Mouse (Mus musculus): ENCODE measurements around the gene Rnf11.

The Rnf11 gene

DNA sequence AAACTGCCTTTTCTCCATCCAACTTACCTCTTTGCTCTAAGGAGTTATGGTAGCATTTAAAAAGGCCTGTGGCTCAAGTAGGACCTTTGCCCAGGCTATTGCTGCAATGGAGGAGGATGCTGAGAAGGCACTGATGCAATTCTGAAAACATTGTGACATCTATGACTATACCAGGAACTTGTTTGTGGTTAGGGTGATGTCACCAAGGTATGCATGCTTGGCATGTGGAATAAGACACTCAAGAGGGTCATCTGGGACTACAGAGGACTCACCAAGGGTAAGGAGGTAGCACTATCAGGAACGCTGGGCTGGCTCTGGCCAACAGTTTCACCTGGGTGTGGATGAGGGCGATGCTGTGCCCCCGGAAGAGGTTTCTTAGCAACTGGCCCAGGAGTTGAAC lies at the start of gene Rnf11:
Rnf11 (minus strand) TSS at position 108 of the 400 bp plus-strand sequence.
- no peak for DNase-seq (ENCODE audit: low read depth in 2 of 2, low spot score in 2 of 2)

DNA sequence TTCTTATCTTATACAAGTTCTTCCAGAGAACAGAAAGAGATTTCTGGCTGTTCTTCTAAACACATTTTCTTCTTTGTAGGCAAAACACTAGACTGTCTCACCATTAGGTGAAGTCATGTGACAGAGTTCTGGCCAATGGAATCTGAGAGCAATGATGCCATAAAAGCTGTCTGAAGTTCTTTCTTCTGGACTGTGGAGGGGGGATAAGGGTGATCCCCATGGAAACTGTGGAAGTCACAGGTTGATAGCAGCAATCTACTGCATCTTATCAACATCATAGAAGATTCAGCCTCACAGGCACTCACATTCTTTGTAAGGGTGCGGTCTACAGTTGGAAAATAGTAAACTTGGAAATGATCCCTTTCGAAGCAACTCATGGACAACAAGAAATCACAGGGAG lies 46.6 kb upstream of the Rnf11 start, which contains the start of gene 4930522H14Rik:
4930522H14Rik (minus strand) TSS at position 187 of the 400 bp plus-strand sequence.
- no peak for DNase-seq (ENCODE audit: low read depth in 2 of 2, low spot score in 2 of 2)

DNA sequence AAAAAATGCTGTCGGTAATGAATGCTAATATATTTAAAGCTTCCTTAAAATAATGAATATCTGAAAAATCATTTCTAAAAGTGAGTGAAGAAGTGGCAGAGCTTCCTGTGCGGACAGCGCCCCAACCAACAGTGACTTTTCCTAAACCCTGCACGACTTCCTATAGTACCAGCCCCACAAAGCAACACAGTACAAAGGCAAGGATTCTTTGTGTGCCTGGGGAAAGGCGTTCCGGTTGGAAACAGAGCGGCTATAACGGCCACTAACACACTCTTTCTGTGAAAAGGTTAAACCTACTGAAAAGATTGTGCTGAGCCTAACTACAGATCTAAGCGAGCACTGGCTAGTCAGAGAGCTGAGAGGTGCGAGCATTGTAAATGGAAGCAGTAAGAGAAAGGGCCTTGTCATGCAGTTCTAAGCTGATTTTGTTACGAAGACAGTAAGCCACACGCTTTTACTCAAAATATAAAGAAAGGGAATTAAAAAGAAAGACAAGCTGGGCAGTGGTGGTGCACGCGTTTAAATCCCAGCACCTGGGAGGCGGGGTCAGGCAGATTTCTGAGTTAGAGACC lies 45.8 kb upstream of the Rnf11 start:
- DNase-seq (ENCODE audit: low read depth in 2 of 2, low spot score in 2 of 2): no peak

DNA sequence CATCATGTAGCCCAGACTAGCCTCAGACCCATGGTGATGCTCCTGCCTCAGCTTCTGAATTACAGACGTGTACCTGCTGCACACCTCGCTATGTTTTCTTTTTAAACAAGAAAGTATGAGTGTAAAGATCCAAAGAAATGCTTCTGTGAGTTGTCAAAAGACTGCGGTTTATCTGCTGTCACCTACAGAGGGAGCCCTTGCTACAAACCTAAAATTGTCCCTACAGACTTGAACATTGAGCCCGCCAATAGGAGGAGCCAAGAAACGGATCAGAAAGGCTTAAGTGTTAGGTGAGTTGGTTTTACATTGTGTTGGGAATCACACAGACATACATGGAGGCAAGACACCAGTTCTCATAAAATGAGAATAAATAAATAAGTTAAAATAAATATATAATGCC lies 20.4 kb upstream of the Rnf11 start:
- DNase-seq (ENCODE audit: low read depth in 2 of 2, low spot score in 2 of 2): peak; percentile 38 to 68

DNA sequence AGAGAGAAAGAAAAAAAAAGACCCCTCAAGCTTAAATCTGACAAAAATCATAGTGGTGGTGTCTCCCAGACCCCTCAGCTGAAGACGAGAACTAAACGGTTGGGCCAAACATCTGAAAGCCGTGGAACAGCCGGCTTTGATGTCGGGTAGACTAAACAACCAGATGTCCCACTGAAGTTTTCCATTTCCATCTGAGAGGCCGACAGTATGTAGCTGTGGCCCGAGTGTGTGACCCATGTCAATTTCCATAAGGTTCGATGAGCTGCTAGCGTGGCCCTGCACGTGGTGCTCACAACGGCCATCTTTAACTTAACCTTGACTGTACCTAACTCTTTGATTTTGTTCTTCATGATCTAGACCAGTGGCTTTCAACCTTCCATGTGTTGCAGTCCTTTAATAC lies 13.9 kb upstream of the Rnf11 start:
- DNase-seq (ENCODE audit: low read depth in 2 of 2, low spot score in 2 of 2): no peak

DNA sequence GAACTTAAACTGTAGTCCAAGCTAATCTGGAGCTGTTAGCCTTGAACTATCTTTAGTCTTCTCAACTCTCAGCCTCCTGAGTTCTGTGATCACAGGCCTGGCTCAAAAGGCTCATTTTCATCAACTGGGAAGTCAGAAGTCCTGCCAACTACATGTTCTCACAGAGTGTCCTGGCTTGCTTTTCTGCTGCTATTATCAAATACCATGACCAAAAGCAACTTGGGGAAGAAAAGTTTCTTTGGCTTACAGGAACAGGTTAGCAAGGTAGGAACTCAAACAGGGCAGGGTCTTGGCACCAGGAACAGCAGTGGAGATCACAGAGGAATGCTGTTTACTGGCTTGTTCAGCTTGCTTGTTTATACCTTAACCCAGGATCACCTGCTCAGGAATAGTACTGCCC lies 9.1 kb upstream of the Rnf11 start:
- DNase-seq (ENCODE audit: low read depth in 2 of 2, low spot score in 2 of 2): no peak

DNA sequence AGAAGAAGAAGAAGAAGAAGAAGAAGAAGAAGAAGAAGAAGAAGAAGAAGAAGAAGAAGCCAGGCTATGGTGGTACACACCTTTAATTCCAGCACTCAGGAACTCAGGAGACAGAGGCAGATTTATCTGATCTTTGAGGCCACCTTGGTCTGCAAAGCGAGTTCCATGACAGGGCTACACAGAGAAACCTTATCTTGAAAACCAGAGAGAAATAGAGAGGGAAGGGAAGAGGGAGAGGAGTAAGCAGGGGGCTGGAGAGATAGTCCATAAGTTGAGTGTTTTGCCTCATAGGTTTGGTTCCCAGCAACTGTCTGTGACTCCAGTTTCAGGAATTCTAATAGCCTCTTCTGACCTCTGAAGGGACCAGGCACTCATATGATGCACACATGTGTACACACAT lies 4.3 kb upstream of the Rnf11 start:
- DNase-seq (ENCODE audit: low read depth in 2 of 2, low spot score in 2 of 2): no peak

DNA sequence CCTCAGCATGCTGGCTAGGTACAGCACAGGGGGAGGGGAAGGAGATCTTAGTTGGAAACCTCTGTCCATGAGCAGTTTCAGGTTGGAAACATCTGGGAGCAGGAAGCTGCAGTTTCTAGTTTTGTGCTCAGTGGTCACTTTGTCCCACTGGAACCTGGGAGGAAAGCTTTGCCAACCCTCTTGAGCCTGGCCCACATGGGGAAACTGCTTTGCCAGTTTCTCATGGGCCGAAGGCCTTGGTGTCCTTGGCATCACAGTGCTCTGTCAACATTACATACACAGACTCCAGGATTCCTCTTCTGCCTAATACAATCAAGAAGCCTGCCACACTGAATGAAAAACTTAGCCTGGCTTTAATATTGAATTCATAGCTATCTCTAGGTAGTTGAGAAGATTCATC lies 1.8 kb downstream of the Rnf11 start:
- no peak for DNase-seq (ENCODE audit: low read depth in 2 of 2, low spot score in 2 of 2)

DNA sequence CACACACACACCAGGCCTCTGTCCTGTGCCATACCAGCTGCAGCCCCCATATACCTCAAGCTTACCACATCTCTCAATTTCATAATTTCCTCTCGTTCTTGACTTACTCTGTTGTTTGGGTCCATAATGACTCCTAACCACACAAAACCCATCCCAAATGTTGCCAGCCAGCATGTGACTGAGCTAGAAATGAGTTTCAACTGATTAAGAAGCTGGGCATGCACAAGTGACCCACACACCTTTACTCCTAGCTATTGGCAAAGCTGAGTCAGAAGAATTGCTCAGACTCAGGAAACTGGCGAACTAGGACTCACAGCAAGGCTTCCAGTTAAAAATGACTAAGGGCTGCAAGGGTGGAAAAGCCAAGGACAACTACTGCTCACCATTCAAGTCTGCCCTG lies 3.1 kb downstream of the Rnf11 start:
- DNase-seq (ENCODE audit: low read depth in 2 of 2, low spot score in 2 of 2): no peak

DNA sequence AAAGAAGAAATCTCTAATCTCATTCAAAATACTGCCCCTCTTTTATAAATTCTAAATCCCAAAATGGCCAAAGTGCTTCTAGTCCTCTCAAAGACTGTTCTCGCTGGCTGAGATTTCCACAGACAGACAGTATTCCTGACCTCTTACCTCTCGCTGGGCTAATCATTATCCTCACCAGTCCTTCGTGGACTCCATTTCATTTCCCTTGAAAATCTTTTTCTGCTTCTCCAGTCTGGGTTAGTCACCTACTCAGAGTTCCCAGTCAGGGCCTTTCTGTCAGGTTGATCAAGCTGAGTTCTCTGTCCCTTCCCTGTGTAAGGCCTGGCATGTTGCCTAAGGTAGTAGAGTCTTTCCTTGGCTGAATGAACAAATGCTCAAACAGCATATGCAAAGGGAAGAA lies 7.1 kb downstream of the Rnf11 start:
- DNase-seq (ENCODE audit: low read depth in 2 of 2, low spot score in 2 of 2): no peak

DNA sequence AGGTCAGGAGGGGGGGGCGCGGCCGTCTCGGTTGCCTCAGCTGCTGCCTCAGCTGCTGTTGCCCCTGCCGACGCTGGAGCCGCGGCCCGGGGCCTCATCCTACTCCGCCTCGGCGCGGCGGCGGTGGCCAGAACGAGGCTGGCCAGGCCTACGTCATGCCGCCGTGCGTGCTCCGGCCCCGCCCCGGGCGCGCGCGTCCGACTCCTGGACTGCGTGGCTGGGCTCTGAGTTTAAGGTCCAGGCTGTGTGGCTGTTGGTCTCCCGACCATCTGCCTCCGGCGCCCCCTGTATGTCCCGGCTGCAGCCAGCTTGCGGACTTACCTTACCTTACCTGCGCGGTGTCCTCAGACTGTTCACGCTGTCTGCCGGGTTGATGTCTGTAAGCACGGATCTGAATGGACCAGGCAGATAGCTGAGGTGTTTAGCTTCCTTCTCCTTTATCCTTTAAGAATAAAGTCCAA lies 7.9 kb downstream of the Rnf11 start:
- DNase-seq (ENCODE audit: low read depth in 2 of 2, low spot score in 2 of 2): peak; percentile 29 to 44

DNA sequence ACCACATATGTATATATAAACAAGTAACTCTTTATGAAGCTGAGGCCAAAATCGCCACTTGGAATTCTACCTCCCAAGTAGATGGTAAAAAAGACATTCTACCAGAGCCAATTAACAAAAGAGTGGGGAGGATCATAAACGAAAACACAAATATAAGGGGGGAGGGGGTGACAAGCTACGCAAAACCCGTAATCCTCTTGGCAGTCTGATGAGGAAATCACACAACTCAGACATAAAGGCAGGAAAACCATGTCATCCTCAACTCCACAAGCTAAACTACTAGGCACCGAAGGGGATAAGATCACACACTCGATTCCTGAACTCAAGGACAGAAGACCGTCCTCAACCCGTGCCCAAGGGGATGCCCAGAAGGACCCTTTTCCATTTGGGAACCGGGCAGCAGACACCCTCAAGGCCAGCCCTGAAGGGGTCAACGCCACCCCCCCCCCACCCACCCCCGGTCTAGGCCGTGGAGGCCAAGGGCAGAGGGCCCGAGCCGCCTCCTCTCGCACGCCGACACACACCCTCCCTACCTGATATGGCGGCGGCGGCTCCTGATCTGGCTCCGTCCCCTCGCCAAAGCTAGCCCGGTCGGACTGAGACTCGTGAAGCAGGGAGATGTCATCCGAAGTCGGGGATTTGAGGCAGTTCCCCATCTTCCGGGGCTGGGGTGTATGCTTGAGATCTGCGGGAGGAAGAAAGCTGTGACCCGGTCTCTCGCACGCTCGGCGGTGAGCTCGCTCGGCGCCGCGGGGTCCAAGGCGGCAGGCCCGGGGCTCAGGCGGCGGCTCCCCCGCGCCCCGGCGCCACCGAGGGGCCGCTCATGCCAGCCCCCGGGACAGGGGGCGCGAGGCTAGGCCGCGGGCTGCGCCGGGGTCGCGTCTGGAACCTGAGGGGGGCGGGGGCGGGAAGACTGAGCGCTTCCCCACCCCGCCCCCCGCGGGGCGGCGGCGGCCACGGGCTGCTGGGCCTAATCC lies 8.7 kb downstream of the Rnf11 start:
- peak; percentile 21 to 32 for DNase-seq (ENCODE audit: low read depth in 2 of 2, low spot score in 2 of 2)

DNA sequence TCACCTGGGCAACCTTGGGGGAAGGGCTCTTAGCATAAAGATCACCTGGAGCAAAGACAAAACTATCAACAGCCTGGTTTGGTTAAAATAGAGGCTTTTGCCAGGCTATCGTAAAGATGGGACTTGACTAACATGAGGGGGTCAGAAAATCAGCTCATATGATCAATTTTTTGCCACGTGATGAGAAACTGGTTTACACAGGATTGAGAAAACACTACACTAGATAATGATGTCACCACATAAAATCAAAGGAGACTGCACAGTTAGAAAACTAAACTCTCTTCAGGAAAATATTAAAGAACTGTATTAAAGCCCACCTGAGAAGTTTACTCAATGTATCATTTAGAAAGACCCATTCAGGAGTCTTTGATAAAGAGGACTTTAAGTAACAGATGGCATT lies 9.4 kb downstream of the Rnf11 start:
- no peak for DNase-seq (ENCODE audit: low read depth in 2 of 2, low spot score in 2 of 2)

DNA sequence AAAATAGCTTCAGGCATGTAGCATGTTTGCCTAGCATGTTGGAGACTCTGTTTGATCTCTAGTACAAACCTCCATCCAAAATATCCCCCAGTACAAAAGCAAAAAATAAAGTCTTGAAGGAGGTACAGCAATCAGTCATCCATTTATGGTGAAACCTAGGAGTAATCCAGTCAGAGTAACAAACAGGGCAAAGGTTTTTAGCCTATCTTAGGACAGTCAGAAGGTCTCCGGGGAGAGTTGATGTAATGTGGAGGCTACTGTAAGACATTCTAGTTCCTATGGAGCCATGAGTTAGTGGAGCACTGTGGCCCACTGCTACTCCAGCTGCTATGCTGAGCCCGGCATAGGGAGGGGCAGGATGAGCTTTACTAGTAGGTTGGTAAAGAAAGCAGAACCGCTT lies 12.0 kb downstream of the Rnf11 start:
- no peak for DNase-seq (ENCODE audit: low read depth in 2 of 2, low spot score in 2 of 2)

DNA sequence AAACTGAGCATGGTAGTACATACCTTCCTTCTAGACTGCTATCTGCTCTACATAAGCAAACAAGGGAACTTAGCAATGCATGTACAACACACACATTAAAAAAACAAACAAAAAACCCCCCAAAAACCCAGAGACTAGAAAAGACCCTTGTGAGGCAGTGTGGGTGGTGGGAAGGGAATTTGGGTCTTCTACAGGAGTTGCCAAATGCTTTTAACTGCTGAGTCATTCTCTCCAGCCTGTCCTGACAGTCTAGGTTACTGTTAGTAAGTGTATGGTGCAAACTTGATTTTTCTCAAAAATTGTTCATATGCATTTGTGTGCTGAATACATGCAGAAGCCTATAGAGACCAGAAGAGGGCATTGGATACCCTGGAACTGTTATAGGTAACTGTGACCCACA lies 12.9 kb downstream of the Rnf11 start:
- no peak for DNase-seq (ENCODE audit: low read depth in 2 of 2, low spot score in 2 of 2)

DNA sequence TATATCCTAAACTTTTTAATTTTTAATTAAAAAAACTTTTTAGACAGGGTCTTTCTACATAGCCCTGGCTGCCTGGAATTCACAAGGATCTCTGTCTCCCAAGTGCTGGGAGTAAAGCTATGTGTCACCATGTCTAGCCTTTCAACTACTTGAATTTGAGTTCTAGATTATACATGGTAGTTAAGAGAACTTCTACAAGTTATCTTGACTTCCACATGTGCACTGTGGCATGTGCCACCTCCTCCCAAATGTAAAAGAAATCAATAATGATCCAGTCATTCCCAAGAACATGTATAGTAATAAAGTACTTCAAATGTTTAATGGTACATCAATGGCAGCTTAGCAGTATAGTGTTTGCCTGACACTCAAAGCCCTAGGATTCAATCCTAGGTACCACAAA lies 16.8 kb downstream of the Rnf11 start:
- no peak for DNase-seq (ENCODE audit: low read depth in 2 of 2, low spot score in 2 of 2)

DNA sequence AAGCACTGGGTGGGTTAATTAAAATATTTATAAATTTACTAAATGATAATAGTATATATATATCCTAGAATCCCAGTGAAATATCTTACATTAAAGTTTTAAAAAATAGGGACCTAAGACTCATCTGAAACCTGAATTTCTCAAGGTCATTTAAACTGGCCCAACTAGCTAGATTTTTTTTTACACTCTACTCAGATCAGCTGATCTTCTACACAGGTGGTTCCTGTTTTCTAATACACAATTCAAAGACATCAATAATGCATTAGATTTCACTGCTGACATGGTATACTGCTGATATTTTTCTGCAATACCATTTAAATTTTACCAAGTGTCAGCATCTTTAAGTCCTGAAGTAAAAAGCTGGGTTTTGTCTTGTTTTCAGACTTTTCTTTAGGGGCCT lies 20.6 kb downstream of the Rnf11 start:
- DNase-seq (ENCODE audit: low read depth in 2 of 2, low spot score in 2 of 2): no peak

DNA sequence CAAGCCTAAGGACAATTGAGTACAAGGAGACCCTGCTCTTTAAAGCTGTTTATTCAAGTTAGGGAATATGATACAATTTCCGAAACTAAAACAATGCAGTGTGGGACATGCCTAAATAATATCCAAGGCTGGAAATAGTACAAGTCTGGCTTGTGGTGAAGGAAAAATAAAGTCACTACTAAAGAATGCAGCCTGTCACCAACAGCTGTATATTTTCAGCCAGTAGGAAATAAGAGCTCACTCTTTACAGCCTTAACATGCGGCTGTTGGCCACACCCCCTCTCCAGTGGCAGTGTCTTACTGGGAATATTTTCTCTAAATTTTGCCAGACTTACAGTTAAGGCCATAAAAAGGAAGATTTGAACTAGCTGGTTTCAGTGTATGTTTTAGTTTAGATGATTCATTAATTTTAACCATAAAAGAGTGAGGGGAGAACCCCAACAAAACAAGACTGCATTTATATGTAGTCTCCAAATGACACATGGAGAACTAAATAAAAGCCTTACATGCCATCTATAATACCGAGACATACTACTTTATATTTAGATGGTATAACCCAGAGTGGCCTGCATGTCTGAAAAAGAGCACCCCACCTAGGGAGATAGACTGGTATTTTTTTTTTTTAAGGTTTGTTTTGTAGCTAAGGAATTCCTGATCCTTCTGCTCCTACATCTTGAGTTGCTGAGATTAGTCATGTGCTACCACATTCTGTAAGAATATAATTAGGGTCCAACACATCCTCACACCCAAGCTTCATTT lies 23.9 kb downstream of the Rnf11 start:
- DNase-seq (ENCODE audit: low read depth in 2 of 2, low spot score in 2 of 2): no peak

DNA sequence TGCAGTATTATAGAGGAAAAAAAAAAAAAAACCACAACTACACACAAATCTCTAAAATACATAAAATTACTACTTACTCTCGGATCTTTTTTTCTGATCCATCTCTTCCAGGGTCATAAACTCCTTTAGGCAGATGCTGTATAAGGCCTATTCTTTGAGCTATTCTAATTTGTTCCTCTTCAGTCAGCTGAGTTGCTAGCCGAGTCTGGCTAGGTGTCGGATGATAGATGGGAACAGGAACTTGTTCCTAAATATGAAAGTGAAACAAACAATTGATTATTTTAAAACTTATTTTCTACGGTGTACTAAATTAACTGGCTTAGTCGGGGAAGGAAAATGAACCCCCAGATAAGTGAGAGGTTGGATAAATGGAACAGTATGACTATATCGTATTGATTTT lies 27.7 kb downstream of the Rnf11 start:
- no peak for DNase-seq (ENCODE audit: low read depth in 2 of 2, low spot score in 2 of 2)

DNA sequence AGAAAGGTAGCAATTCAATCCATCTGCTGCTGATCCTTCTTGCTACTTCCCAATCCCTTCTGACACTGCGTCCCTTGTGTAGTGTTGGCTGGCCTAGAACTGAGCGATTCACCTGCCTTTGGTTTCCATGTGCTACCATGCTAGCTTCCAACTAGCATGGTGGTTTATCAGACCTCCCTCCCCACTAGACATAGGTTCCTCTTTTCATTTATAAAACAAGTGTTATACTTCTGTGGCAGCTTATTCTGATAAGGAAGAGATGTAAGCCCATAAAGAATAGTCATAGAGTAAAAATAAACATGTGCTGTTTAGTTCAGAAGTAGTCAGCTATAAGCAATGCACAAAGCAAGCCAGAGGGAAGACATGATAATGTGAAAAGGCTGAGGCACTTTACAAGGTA lies 36.0 kb downstream of the Rnf11 start:
- DNase-seq (ENCODE audit: low read depth in 2 of 2, low spot score in 2 of 2): no peak

DNA sequence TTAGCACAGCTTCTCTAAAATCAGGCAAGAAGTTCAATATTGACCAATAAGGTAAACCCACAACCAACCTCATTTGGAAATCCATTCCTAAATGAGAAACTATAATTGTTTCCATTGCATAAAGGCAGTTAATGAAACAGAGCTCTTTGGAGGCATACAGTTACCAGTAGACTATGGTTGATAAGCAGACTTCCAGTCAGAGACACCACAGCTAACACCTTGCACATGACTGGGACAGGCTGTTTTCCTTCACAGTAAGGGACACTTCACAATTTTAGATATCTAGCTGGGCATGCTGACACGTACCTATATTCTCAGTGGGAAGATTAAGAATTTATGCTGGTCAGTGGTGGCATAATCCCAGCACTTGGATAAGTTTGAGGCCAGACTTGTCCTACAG lies 38.6 kb downstream of the Rnf11 start:
- DNase-seq (ENCODE audit: low read depth in 2 of 2, low spot score in 2 of 2): no peak

DNA sequence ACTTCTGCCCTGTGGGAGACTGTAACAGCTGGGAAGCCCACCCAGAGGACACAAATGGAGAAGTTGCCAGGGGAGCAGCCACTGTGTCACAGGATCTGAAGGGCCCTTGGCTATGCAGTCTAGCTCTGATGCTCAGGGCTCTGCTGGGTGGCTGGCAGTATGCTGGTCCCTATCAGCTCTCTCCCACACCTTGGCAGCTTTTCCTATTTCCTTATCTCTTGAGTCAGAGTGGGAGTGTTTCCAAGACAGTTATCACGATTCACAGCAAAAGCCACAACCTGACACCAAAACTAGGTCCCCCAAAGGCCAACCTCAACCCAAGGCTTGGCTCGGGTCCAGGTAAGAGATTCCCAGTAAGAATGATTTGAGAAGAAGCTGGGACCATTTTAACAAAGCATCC lies 39.1 kb downstream of the Rnf11 start:
- DNase-seq (ENCODE audit: low read depth in 2 of 2, low spot score in 2 of 2): no peak
